Mouse (Mus musculus) E14TG2a.4 (cell line): Measurements from ENCODE around the gene Ggnbp2.
"Not testable (repeated sequence)": the region's sequence is repeated elsewhere in the genome, so short reads cannot be mapped to it uniquely, and the experiment has no call there.

Experiments
- H3K27me3 ChIP-seq: 2 replicates; pipeline ENCODE4 v1.6.1; 2014; ENCODE audit warnings: low read length, control low read depth; ENCODE audit not compliant: insufficient read depth
- H3K36me3 ChIP-seq: 2 replicates; pipeline ENCODE4 v1.6.1; 2014; ENCODE audit warnings: low read length, control low read depth; ENCODE audit not compliant: insufficient read depth
- H3K4me1 ChIP-seq: replicated peaks from 2 replicates; pipeline ENCODE4 v1.6.1; 2014; ENCODE audit warnings: low read depth, low read length, control low read depth
- H3K4me3 ChIP-seq: replicated peaks from 2 replicates; pipeline ENCODE4 v1.5.1; 2014; ENCODE audit warnings: mild to moderate bottlenecking, low read length
- H3K9me3 ChIP-seq: 2 replicates; pipeline ENCODE4 v1.6.1; 2014; ENCODE audit warnings: low read length, control low read depth
- CTCF ChIP-seq: conservative IDR thresholded peaks from 2 replicates; pipeline ENCODE4 v1.5.1; 2014; ENCODE audit warnings: low read length
- NANOG ChIP-seq: IDR thresholded peaks from 2 replicates; pipeline ENCODE4 v1.6.1; 2014; ENCODE audit warnings: borderline replicate concordance, low read length, mixed read lengths
- POU5F1 ChIP-seq: IDR thresholded peaks from 2 replicates; pipeline ENCODE4 v1.6.1; 2014; ENCODE audit warnings: low read length, borderline replicate concordance

The Ggnbp2 gene

DNA sequence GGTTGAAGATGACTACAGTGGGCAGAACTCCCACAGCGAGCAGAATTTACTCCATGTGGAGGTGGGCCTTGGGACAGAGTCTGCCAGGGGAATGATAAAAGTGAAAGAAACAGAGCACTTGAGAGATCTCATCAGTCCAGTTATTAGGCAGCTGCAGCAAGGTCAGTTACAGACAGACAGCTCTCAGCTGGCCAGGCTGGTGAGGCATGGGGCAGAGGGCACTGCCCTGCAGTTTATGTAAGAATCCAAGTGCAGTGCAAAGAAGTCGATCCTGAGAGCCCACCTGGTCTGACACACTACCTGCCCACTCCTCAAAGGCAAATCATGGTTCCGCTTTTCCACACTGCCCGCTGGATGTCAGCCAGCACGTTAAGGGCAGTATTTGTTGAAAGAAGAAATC, 15.6 kb upstream of the Ggnbp2 start:
- Histone ChIP-seq H3K9me3 (no peaks in the 10 kb centered on the region), H3K36me3 (peaks cover 90% of the 10 kb centered on the region), H3K4me1 (peaks cover 34% of the 10 kb centered on the region), H3K27me3 (no peaks in the 10 kb centered on the region), H3K4me3 (no peak overlapping the region)
- TF ChIP-seq CTCF = no peak
- TF ChIP-seq NANOG = no peak
- no peak for TF ChIP-seq POU5F1

DNA sequence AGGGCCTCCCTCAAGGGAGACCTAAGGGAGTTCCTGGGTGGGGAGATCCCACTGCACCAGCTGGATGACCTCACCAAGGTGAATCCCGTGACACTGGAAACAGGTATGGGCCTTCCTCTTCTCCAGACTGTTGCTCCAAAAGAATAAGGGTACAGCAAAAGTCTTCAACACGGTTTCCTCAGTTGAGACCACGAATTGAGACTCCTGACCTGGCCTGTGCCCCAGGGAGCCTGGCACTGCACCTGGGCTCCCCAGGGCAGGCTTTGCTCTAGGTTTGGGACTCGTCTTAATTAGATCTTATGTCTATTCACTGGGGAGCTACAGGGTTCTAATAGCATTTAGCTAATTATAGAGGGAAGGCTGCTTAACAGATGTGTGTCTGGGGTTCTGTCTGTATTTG, 14.6 kb upstream of the Ggnbp2 start:
- TF ChIP-seq NANOG (no peak), CTCF (no peak), POU5F1 (no peak)
- Histone ChIP-seq H3K9me3 (no peaks in the 10 kb centered on the region), H3K4me3 (no peak overlapping the region), H3K36me3 (peaks cover 86% of the 10 kb centered on the region), H3K4me1 (peaks cover 41% of the 10 kb centered on the region), H3K27me3 (no peaks in the 10 kb centered on the region)

DNA sequence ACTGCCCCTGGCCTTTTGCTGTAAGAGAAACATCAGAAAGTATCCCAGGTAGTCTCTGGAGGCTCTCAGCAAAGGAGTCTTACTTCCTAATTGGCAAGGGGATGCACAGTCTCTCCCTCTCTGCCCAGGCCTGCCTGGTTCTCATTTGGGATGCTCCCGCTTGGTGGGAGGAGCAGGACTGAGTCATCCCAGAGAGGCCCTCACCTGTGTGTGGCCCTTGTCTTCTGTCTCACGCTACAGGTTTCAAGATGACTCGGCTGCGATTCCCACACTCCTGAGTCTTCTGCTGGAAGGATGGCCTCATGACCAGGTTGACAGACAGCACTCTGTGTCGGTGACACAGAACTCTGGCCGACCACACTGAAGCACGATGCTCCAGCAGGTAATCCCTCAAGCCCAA, 11.7 kb upstream of the Ggnbp2 start:
- no peak overlapping the region for H3K4me3 ChIP-seq
- no peak for TF ChIP-seq CTCF
- no peak for TF ChIP-seq POU5F1
- TF ChIP-seq NANOG = no peak
- H3K4me1 ChIP-seq = peaks cover 59% of the 10 kb centered on the region
- H3K27me3 ChIP-seq = no peaks in the 10 kb centered on the region
- H3K9me3 ChIP-seq = no peaks in the 10 kb centered on the region
- H3K36me3 ChIP-seq = peaks cover 69% of the 10 kb centered on the region

DNA sequence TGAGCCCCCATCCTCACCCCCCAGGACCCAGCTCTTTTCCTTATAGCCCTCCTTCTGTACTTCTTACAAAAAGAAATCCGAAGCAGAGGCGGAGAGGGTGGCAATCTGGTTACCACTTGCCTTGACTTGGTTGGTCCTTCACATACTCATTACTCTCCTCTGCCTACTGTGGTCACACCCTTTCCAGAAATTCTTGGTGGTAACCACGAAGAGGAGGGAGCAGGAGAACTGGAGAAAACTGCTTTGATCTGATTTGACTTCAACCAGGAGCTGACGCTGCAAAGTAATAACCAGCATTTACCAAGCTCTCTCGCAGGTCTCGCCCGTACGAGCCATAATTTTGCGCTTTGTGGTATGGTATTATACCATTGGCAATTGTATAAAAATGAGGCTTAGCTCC, 10.4 kb upstream of the Ggnbp2 start:
- H3K36me3 ChIP-seq = peaks cover 61% of the 10 kb centered on the region
- no peaks in the 10 kb centered on the region for H3K9me3 ChIP-seq
- H3K27me3 ChIP-seq = no peaks in the 10 kb centered on the region
- H3K4me1 ChIP-seq = peaks cover 59% of the 10 kb centered on the region
- no peak for TF ChIP-seq POU5F1
- no peak for TF ChIP-seq NANOG
- TF ChIP-seq CTCF = no peak
- peak overlapping the region; percentile 95 for H3K4me3 ChIP-seq

DNA sequence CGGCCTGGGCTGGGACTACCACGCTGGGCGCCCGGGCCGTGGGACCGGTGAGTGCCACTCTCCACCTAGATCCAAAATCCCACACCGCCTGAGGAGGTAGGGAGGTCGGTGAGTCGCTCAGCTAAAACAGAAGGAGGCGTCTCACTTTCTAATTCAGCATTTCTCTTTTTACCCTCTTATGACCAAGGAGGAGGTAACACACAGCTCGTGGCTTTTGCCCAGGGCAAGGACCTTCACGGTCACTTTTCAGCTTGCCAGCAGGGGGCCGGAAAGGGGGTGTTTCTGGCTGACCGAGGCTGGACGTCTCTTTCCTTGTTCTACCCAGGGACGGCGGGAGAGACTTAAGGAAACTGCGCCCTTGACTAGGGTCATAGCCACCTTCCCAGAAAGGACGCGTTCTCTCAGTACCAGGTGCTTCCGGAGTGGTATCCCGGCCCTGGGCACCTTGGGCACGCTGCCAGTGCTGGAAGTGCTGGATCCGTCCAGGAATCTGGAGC, 9.9 kb upstream of the Ggnbp2 start:
- Histone ChIP-seq H3K27me3 (no peaks in the 10 kb centered on the region), H3K4me3 (peak overlapping the region; percentile 95), H3K36me3 (peaks cover 56% of the 10 kb centered on the region), H3K4me1 (peaks cover 59% of the 10 kb centered on the region), H3K9me3 (no peaks in the 10 kb centered on the region)
- TF ChIP-seq NANOG = no peak
- no peak for TF ChIP-seq CTCF
- no peak for TF ChIP-seq POU5F1

DNA sequence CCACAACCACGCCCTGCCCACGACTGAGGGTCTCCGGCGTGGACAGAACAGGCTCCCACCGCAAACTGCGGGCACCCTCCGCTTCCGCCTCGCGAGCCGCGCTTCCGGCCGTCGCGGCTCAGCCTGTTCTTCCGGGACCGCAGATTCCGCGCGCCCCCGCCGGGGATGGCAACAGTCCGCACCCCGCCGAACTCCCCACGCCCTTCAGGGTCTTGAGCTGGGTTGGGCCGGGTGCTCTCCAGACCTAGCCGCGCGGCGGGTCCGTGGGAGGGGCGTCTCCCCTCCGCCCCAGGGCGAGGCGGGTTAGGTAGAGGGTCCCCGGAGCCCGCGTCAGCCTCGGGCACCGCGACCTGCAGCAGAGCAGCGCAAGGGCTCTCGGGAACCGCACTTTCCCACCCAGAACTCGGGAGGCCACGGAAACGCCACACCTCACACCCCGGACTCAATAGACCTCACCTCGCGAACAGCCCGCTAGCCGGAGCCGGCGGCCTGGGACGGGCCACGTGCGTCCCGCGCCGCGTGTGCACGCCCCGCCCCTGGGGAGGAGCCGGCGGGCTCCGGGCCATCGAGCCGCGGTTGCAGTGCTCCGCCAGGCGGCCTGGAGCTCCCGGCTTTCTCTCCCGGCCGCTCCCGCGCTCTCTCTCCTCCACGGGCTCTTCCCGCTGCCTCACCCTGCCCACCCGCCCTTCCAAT, 9.3 kb upstream of the Ggnbp2 start, which contains the start of the genes Myo19 and Pigw:
Gene Myo19, plus strand, starts transcription at position 377 of the 693 bp plus-strand sequence.
Gene Pigw, minus strand, starts transcription at position 514 of the 693 bp plus-strand sequence.
- peaks cover 55% of the 10 kb centered on the region for H3K4me1 ChIP-seq
- peak within 1 kb of the TSS; percentile 95 for H3K4me3 ChIP-seq
- TF ChIP-seq CTCF (no peak), NANOG (no peak), POU5F1 (no peak)
- H3K9me3 ChIP-seq = no peaks in the 10 kb centered on the region
- peaks cover 50% of the 10 kb centered on the region for H3K36me3 ChIP-seq
- H3K27me3 ChIP-seq = no peaks in the 10 kb centered on the region

DNA sequence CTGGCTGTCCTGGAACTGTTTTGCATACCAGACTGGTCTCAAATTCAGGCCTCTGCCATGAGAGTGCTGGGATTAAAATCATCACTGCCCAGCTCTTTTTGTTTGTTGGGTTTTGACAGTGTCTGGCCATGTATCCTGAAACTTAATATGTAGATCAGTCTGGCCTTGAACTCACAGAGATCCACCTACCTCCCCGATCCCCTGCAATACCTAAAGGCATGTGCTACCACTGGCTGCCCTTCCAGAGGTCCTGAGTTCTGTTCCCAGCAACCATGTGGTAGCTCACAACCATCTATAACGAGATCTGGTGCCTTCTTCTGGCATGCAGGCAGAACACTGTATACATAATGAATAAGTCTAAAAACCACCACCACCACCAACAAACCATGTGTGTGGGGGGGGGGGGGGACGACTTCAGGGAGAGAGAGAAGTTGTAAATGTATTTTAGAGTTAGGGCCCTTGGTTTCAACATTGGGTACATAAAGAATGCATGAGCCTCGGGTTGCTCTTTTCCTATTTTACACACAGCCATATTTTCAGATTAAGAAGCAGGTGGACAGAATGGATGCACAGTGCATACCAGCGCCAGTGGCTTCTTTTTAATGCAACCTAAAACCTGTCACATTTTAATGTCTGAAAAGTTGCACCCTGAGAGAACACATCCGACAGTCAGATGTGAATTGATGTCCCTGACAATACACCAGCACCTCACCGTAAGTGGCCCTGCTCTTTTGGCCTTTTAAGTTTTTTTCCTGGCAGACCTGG, 8.6 kb upstream of the Ggnbp2 start:
- Histone ChIP-seq H3K9me3 (no peaks in the 10 kb centered on the region), H3K4me1 (peaks cover 51% of the 10 kb centered on the region), H3K4me3 (peak overlapping the region; percentile 95), H3K27me3 (no peaks in the 10 kb centered on the region), H3K36me3 (peaks cover 49% of the 10 kb centered on the region)
- no peak for TF ChIP-seq CTCF
- no peak for TF ChIP-seq POU5F1
- TF ChIP-seq NANOG = no peak

DNA sequence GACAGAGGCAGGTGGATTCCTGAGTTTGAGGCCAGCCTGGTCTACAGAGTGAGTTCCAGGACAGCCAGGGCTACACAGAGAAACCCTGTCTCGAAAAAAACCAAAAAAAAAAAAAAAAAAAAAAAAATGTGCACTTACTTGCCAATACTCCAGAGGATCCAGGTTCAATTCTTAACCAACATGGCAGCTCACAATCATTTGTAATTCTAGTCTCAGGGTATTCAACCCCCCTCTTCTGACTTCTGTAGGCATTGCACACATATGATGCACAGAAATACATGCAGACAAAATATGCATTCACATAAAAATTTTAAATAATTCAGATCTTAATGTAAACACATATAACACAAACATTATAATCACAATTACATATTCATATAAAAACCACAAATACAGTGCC, 5.4 kb upstream of the Ggnbp2 start:
- H3K9me3 ChIP-seq, H3K27me3 ChIP-seq, H3K4me3 ChIP-seq: not testable (repeated sequence)
- Histone ChIP-seq H3K4me1 (peaks cover 40% of the 10 kb centered on the region), H3K36me3 (peaks cover 34% of the 10 kb centered on the region)
